Mouse (Mus musculus) spleen, adult 2 months (tissue): ENCODE measurements around the gene Sfmbt2.

ENCODE experiments used
- CTCF ChIP-seq: fragments of 200-500 bp; IDR thresholded peaks from 2 replicates; pipeline ENCODE4 v1.5.1; 2011; ENCODE audit warnings: mild to moderate bottlenecking, inconsistent platforms; ENCODE audit not compliant: insufficient read depth, insufficient read length, insufficient replicate concordance; ENCODE audit errors: extremely low read depth
- POLR2A ChIP-seq: fragments of 200-500 bp; IDR thresholded peaks from 2 replicates; pipeline ENCODE4 v1.6.1; 2011; ENCODE audit warnings: low read depth, low read length, inconsistent platforms

GRCm38 (mm10) chr2:10365081-10365480 lies 5.2 kb upstream of the Sfmbt2 start:
- TF ChIP-seq CTCF (no peak), POLR2A (no peak)
